In the genomic region with DNA sequence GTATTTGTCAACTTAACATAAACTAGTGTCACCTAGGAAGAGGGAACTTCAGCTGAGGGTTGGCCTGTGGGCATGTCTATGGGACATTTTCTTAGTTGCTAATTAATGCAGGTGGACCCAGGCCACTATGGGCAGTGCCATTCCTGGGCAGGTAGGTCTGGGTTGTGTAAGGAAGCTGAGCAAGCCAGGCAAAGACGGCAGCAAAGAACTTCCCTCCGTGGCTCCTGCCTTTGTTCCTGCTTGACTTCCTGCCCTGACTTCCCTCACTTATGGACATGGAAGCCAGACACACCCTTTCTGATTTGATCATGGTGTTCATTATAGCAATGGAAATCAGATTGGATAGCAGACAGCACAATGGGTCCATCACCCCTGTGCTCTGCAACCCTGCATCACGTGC, we compare ENCODE assay signal across 37 mouse cellular contexts. TPM values are rescaled to one million over a fixed set of nuclear protein-coding genes. Genes with fewer than 3 reads are reported as not detected.
"Had no signal": no experiment of that assay in that cellular context is flagged by ENCODE, and none has a peak within 500 bp of the region (broad histone marks: within the 10 kb centered on the region; RNA-seq: fewer than 3 reads in every experiment).

No protein-coding gene starts in this region.

- H3K27ac ChIP-seq: heart, embryonic 13.5 days; heart, embryonic 15.5 days; hindbrain, embryonic 10.5 days; hindbrain, embryonic 12.5 days; hindbrain, embryonic 14.5 days; hindbrain, embryonic 15.5 days; hindbrain, postnatal 0 days; intestine, embryonic 15.5 days; kidney, embryonic 15.5 days; kidney, postnatal 0 days; layer of hippocampus, adult 2 months; left cerebral cortex, adult 2 months had no signal

- H3K4me2 ChIP-seq: heart, embryonic 13.5 days; heart, embryonic 15.5 days; hindbrain, embryonic 12.5 days; hindbrain, embryonic 13.5 days; hindbrain, embryonic 14.5 days; hindbrain, embryonic 15.5 days; intestine, embryonic 15.5 days; kidney, embryonic 15.5 days had no signal

- ATAC-seq: hindbrain, embryonic 16.5 days; hindbrain, postnatal 0 days; inflammation-experienced regulatory T-cells, adult 6 months; intestine, embryonic 15.5 days; intestine, embryonic 16.5 days; intestine, postnatal 0 days had no signal

- H3K4me1 ChIP-seq: hindbrain, embryonic 10.5 days; intestine, embryonic 15.5 days; kidney, embryonic 15.5 days had no signal

- H3K9ac ChIP-seq: heart, embryonic 13.5 days; heart, embryonic 15.5 days; hindbrain, embryonic 12.5 days; hindbrain, embryonic 13.5 days; hindbrain, embryonic 14.5 days; hindbrain, embryonic 15.5 days; intestine, embryonic 15.5 days; kidney, embryonic 15.5 days had no signal

- H3K4me3 ChIP-seq: heart, embryonic 13.5 days; heart, embryonic 15.5 days; hindbrain, embryonic 10.5 days; hindbrain, embryonic 12.5 days; hindbrain, embryonic 13.5 days; hindbrain, embryonic 15.5 days; intestine, embryonic 15.5 days; kidney, embryonic 15.5 days; layer of hippocampus, adult 2 months; left cerebral cortex, adult 2 months had no signal

- H3K9me3 ChIP-seq: heart, embryonic 13.5 days; heart, embryonic 15.5 days; hindbrain, embryonic 10.5 days; hindbrain, embryonic 12.5 days; hindbrain, embryonic 13.5 days; hindbrain, embryonic 15.5 days; intestine, embryonic 15.5 days; kidney, embryonic 15.5 days had no signal

- H3K27me3 ChIP-seq: heart, embryonic 13.5 days; heart, embryonic 15.5 days; hindbrain, embryonic 12.5 days; hindbrain, embryonic 13.5 days; hindbrain, embryonic 15.5 days; intestine, embryonic 15.5 days; kidney, embryonic 15.5 days had no signal

- H3K36me3 ChIP-seq: heart, embryonic 13.5 days; heart, embryonic 15.5 days; hindbrain, embryonic 13.5 days; hindbrain, embryonic 15.5 days; intestine, embryonic 15.5 days; kidney, embryonic 15.5 days had no signal

- DNase-seq: heart, postnatal 10 days; heart, postnatal 14 days; heart, postnatal 36 days; heart, postnatal 4 days; kidney, adult 11 months; kidney, adult 18-20 months; kidney, adult 2 months; kidney, adult 8-10 months; kidney, adult 9 months; kidney, postnatal 10 days; kidney, postnatal 14 days; kidney, postnatal 25 days; kidney, postnatal 36 days; kidney, postnatal 4 days; layer of hippocampus, adult 9-11 months; layer of hippocampus, postnatal 36 days had no signal

RNA-seq across cellular contexts. Expression of a gene that starts 49.7 kb away (rescaled TPM):
- polyA plus RNA-seq: heart, embryonic 13.5 days; heart, embryonic 14.5 days; heart, embryonic 15.5 days; heart, postnatal 0 days; intestine, embryonic 14.5 days; intestine, embryonic 15.5 days; intestine, embryonic 16.5 days; intestine, postnatal 0 days; large intestine, adult 2 months had no signal
